Mouse (Mus musculus) adrenal gland, postnatal 14 days (tissue): Measurements from ENCODE around the gene Pank2. TPM values are rescaled to one million over a fixed set of nuclear protein-coding genes. Genes with fewer than 3 reads are reported as not detected.
"Not testable (repeated sequence)": the region's sequence is repeated elsewhere in the genome, so short reads cannot be mapped to it uniquely, and the experiment has no call there.

Experiments used
- DNase-seq: peaks from one replicate; pipeline ENCODE4 v3.0.0; 2021; ENCODE audit warnings: mixed read lengths
- total RNA-seq: library from RNA; stranded (reverse); gene quantifications from 2 replicates; pipeline ENCODE4 v1.2.3, GENCODE M21; 2021

The Pank2 gene
- total RNA-seq, 1 experiment from 2014 or later: 56.5 TPM

DNA sequence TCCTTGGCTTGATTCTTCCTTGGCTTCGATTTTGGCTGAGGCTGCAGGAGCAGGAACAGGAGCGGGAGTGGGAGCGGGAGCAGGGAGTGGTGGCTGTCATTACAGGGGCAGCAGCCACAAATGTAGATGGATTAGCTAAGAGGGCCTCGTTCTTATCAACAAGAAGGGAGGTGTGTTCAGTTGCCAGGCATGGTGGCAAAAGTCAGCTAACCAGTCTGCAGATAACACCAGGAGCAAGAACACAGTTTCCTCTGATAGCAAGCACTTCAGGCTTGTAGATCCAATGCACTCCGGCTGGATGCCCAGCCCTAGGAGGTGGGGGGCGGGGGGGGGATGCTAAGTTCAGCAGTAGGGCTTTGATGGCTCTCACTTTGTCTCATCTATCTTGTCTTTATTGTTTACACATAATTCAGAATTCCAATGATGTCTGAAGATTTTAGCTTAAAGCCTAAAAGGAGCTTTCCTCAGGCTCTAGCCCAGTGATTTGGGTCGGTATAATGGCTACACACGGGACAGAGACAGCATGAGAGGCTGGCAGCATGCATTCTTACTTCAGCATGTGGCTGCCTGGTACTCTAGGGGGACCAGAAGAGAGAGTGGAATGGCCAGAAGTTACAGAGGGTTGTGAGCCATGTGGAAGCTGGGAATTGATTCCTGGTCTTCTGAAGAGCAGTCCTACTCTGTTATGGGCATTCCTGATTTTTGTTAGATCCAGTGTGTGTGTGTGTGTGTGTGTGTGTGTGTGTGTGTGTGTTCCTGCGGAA, 1.6 kb upstream of the Pank2 start:
- DNase-seq: no peak

DNA sequence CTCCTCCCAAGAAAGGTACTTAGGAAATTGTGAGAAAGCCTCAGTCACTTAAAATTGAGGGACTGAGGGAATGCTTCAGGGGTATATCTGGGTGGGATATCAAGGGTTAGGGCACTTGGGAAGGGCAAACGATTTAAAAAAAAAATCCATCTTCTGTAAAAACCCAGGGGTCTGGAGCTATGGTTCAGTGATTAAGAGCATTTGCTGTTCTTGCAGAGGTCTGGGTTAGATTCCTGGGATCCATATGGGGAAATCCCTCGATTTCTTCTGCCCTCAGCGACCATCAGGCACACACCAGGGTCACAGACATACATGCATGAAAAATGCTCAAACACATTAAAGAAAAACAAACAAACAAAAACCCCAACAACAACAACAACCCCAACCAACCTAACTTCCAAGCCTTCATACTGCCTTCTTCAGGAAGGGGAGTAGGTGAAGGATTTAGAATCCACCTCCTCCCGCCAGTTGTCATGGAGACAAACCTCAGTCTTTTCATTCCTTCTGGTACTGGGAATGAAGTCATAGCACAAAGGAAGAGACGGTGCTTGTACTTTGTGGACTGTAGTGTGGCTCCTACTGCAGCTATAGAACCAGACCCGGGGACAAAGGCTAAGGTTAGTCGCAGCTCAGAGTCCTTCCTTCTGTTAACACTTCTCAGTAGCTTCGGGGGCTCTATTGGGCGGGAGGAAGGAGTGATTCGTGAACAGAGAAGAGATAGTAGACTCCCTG, 648 bp upstream of the Pank2 start:
- no peak for DNase-seq

DNA sequence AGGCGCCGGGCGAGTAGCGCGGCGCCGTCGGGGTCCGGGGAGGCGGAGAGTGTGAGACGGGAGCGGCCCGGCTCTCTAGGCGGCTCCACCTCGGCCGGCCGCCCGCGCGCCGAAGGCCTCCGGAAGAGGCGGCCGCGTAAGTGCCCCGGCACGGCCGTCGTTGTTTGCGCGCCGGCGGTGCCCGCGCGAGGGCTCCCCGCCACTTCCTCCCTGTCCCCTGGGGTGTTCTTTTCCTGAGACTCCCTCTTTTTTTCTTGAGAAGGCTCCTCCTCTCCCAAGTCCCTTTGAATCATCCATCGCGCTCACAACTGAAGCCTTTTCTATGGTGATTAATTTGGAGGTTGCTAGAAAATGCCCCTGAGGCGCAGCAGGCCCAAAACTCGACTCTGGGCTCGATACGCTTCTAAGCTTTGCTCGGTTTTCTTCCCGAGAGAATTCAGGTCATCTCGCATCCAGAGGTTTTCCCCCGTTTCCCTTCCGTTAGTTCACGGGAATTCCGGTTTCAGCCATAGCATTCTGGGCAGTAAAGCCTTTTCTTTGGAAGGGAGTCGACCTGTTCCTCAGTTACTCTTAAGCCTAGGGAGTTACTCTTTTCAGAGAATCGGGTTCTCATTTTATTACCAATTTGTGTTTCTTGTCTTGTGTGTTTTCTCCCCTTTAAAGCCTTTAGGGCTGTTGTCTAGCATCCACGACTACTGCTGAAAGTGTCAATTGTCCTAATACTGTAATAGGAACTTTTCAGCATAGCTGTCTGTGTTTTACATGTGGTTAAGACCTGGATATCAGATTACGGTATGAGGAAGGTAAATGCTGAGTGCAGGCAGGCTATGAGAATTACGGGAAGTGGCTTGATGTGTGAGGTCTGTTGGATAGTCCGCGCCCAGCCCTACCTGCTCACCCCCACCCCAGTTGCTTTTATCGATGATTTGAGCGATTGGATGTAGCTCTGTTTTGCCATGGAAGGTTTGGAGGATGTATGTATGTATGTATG, 680 bp downstream of the Pank2 start:
- peak; percentile 85 for DNase-seq

DNA sequence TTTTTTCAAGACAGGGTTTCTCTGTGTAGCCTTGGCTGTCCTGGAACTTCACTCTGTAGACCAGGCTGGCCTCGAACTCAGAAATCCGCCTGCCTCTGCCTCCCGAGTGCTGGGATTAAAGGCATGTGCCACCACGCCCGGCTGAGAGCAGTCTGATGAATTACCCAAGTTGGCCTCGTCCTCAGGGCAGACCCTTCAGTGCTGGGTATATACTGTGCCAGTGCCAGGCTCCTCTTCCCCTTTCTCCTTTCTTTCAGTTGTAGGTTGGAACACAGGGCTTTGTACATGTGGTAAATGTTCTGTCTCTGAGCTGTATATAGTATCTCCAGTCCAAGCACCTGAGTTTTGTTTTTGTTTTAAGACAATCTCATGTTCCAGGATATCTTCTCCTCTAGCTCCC, 1.7 kb downstream of the Pank2 start:
- no peak for DNase-seq

DNA sequence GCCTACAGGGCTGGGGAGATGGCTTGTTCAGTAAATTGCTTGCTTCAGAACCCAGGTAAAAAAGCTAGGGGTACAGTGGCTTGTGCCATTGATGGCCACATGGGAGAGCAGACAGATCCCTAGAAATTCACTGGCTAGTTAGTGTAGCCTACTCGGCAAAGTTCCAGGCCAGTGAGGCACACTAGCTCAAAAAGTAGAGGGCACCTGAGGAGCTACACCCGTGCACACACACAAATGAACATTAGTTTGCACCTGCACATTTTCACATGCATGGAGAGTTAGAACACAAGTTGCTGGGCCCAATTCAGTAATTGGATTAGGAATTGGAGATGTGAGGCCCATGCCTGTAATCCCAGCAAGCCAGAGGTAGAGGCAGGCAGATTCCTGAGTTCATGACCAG, 2.8 kb downstream of the Pank2 start:
- DNase-seq: peak; percentile 30

DNA sequence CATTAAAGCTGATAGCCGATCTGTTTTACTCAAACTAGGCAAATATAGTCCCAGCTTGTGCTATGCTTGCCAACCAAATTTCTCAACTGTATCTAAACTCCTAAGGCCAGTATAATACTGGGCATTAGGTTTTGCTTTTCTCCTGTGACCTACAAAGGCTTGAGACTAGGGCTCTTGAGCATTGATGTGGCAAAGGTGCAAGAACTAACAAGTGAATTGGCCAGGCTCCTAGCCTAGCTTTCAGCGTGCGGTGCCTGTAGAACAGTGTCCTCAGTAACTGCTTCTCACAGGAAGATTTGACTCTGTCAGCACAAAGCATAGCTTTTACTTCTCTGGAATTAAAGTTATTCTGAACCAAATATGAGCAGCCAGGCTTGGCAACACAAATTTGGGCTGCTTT, 13.2 kb downstream of the Pank2 start:
- DNase-seq: peak; percentile 38

DNA sequence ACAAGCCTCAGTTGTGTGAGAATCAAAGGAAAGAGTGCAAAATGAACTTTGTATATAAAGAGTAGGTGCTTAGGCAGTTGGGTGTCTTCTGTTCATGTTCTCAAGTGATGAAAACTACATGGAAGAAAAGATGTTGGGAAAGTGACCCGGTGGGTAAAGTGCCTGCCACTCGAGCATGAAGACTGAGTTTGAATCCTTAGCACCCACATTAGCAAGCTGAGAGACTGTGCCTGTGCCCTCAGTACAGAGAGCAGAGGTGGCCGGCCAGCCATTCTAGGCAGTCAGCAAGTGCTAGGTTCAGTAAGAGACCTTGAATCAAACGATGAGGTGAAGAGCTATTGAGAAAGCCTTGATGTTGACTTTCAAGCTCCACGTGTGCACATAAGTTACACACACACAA, 14.4 kb downstream of the Pank2 start:
- no peak for DNase-seq

DNA sequence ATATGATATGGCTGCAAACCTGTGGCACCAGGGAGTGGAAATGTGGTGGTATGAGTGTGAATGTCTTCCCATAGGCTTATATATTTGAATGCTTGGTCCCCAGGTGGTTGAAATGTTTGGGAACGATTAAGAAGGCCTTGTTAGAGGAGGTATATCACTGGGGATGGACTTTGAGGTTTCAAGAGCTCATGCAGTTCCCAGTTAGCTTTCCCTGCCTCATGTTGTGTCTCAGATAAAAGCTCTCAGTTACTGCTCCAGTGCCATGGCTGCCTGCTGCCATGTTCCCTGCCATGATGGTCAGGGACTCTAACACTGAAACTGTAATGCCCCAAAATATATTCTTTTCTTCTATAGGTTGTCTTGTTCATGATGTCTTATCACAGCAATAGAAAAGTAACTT, 19.3 kb downstream of the Pank2 start:
- no peak for DNase-seq

DNA sequence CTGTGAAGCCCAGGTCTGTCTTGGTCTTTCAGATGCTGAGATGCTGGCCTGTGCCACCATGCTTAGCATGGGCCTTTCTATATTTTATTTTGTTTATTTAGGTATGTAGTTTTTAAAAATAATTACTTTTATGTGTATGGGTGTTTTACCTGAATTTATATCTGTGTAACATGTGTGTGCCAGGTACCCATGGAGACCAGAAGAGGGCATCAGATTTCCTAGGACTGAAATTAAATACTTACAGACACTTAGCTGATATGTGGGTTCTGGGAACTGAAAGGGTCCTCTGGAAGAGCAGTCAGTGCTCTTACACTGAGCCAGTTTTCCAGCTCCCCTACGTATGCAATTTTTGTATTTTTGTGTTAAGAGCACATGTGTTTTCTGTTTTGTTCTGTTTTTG, 24.0 kb downstream of the Pank2 start:
- no peak for DNase-seq

DNA sequence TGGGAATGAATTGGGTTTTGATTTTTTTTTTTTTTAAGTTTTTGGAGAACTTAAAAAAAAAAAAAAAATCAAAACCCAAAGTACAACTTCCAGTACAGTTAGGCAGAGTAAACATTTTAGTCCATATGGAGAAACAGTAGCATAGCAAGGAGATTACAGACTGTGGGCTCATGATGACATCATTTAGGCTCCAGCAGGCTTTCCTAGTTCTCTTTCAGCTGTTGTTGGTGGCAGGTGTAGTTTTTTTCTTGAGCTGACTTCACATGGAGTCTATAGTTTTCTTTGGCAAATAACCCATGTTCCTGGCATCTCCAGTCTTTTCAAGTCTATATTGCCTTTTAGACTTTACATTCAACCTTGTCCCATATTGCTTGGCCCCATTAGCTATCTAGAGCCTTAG, 28.4 kb downstream of the Pank2 start:
- no peak for DNase-seq

DNA sequence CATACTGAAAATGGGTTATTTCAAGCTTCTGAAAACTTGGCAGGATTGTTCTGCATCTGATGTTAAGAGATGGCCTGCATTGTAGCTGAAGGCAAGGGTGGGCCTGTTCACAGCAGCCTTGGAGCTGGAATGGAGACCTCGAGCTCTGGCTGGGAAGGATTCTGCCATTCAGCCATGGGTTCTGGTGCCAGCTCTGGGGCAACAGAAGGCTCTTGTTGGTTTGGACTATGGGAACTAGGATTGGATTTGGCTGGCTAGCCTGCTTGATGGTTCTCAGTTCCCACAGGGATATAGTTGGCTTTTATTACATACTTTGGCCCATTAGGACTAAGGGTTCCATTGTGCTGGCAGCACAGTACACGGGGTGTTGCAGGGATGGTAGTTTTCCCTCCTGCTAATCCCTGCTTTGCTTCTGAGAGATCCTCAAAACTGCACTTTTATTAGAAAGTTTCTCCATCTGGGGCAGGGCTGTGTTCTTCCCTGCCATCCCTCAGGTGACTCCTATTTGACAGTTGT, 34.5 kb downstream of the Pank2 start:
- no peak for DNase-seq

DNA sequence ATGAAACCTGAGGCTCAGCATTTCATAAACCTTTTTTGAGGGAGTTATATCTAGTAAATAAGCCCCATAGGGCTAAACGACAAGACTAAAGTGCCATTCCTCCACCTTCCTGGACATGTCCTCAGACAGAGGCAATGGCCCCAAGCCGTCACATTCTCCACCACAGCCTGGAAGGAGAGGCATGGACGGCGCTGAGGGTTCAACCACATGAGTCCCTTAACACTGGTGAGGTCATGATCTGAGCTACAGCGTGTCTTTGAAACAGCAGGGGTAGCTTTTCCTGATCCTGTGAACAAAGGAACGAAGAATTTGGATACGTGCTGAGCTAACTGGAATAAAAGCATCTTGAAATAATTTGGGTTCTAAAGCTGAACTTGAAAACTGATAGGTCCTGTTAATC, 36.4 kb downstream of the Pank2 start:
- not testable (repeated sequence) for DNase-seq

DNA sequence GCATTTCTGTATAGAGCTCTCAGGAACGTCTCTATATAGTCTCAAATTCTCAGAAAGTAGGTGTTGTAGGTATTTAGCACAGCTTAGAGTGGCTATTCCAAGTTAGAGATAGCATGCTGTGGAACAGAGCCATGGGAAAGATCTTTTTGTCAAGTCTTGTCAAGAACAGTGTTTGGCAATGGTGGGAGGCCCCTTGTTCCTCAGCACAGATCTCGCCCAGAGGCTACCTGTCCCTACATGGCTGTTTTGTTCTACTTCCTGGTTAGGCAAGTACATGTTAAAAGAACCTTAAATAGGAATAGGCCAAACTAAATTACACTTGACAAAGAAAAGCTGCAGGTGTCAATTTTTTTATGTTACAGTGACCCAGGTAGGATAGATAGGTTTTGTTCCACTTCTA, 38.2 kb downstream of the Pank2 start:
- no peak for DNase-seq

DNA sequence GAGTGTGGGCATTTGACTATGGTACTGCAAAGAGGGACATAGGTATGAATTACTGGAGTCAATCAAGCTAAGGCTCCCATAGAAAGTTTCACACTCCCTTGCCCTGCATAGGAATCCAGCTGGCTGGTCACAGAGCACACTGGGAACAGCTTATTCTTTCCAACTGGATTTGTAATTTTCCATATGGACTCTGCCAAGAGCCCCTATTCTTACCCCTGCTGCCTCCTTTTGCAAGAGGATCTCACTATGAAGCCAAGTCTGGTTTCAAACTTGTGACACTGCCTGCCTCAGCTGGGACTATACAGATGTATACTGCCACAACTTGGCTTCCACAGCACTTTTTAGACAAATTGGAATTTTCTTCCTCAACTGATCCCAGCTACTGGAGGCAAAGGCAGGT, 39.3 kb downstream of the Pank2 start:
- no peak for DNase-seq

DNA sequence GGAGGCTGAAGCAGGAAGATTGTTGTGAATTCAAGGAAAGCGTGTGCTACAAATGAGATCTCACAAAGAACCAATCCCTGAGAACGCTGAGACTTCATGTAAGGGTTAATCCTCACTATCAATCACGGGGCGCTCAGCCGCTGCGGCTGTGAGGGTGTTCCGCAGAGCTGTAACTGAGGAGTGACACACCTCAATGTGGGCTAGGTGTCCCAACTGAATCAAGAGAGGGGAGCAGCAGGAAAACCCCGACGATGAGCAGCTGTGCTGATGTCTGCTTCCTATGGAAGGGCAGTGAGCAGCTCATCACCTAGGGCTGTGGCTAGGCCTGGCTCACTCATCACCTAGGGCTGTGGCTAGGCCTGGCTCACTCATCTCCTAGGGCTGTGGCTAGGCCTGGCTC, 42.2 kb downstream of the Pank2 start:
- DNase-seq: no peak

DNA sequence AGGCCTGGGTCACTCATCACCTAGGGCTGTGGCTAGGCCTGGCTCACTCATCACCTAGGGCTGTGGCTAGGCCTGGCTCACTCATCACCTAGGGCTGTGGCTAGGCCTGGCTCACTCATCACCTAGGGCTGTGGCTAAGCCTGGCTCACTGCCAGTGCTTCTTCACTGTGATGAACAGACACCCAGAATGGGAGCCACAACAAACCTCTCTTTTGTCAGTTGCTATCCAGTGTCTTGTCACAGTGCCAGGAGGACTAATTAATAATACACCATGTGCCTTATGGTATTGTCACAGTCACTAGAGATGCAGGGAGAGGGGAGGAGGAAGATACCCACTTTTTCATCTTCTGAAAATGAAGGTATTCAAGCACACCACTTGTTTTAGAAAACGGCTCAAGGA, 42.9 kb downstream of the Pank2 start:
- not testable (repeated sequence) for DNase-seq

DNA sequence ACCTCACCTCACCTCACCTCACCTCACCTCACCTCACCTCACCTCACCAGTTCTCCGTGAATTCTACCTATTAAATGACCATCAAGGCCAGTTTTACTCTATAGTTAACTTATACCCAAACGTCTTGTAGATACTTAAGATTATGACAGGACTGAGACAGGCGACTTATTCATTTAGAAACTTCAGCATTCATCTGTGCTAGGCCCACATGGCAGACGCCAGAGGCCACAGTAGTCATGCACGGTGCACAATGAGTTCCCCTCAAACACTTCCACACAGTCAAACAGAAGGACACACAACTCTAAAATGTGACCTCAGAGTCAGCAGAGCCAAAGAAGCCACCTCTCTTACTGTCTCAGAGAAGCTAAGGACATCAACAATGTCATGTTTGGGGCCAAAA, 45.1 kb downstream of the Pank2 start:
- no peak for DNase-seq

DNA sequence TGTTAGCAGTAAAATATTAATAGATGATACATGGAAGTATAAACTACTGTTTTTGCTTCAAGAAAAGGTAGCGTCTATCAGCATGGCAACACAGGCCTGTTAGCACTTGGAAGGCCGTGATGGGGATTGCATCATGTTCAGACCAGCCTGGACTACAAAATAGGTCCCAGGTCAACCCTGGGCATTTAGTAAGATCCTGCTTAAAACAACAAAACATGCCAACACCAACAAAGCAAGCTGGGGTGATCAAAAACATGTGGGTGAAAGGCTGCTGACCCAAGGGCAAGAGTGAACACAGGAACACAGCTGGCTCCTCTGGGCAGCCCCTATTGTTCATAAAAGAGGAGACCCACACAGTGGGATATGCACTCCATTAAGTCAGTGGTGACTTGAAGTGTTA, 45.5 kb downstream of the Pank2 start:
- peak; percentile 41 for DNase-seq

DNA sequence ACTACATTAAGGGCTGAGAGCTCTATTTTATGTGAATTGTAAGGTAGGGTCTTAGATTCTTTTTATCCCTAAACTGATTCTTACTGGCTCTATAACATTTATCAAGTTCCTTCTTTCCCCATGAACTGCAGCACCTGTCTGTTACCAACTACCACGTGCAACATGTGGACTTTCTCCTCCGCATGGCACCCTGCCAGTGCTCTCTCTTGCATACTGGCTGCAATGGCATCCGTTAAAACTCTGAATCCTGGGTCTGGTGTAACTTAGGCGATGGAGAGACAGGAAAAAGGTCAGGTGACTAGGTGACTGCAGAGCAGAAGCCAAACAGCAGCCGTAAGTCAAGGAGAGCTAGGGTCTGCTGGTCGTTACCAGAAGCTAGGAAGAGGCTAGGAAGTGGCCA, 47.0 kb downstream of the Pank2 start:
- DNase-seq: no peak

DNA sequence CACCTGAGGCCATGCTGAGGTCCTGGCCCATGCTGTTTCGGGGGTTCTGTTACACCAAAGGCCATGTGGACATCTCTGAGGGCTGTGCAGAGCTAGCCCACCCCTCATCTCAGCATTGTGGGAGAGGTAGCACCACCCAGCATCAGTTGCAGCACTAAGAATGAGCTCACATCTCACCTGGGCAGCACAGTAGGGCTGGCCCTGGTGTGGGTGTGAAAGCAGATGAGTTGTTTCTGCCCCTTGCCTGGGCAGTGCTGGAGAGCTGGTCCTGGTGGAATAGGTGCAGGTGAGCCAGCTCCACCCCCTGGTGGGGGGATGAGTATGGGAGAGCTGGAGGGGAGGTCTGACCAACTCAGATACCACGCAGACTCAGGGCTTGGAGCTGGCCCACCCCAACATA, 53.9 kb downstream of the Pank2 start:
- no peak for DNase-seq

DNA sequence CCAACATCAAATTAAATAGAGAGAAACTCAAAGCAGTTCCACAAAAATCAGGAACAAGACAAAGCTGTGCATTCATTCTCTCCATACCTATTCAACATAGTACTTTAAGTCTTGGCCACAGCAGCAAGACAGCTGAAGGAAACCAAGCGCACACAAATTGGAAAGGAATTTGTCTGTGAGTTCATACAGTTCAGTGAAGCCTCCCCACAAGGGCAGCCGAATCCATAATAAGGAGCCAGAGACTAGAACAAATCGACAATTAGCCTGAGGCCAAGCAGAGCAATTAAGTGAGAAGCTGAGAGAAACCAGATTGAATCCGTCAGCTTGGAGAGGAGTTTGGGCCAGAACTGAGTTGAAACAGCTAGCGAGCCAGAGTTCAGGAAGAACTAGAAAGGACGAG, 57.1 kb downstream of the Pank2 start:
- DNase-seq: no peak

DNA sequence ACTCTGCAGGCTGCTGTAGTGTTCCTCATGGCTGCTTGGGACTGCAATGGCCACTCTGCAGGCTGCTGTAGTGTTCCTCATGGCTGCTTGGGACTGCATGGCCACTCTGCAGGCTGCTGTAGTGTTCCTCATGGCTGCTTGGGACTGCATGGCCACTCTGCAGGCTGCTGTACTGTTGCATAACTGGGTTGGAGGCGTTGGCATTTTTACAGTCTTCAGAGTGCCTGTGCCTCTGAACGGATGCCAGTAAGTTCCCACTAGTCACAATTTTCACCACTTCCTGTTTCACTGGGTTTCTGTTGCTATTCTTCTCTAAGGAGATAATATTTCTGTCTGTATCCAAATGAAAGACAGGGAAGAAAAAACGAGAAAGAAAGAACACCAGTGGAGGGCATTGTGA, 58.9 kb downstream of the Pank2 start:
- DNase-seq: peak; percentile 59

DNA sequence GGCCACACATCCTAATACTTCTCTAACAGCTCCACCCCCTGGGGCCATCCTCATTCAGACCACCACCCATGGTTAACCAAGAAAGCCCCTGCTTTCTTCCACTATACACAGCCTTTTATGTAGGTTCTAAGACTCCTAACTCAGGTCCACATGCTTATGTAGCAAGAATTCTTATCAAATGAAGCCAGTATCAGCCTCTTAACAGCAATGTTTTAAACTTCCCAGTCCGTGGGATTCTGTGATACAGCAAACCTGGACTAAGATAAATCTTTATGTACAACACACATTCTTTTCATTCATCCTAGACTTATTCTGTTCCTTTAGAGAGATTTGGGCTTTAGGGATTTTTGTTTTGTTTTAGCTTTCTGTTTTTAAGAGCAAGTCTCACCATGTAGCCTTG, 61.4 kb downstream of the Pank2 start:
- DNase-seq: no peak
